Mouse (Mus musculus) midbrain, embryonic 13.5 days (tissue): Measurements from ENCODE around the gene Rnls. TPM values are rescaled to one million over a fixed set of nuclear protein-coding genes. Genes with fewer than 3 reads are reported as not detected.

Experiments
- ATAC-seq: fragments of 200-750 bp; cut with Nextera tagmentation; 2 replicates; pipeline ENCODE4 v1.8.0; 2017; ENCODE audit warnings: mild to moderate bottlenecking, moderate TSS enrichment, moderate library complexity
- H3K27ac ChIP-seq: fragments of 300-500 bp; sonication (generic); 2 replicates; pipeline ENCODE4 v1.5.1; 2015; ENCODE audit warnings: inconsistent platforms, mild to moderate bottlenecking, moderate library complexity
- H3K27me3 ChIP-seq: fragments of 300-500 bp; sonication (generic); 2 replicates; pipeline ENCODE4 v1.6.1; 2015; ENCODE audit warnings: mild to moderate bottlenecking, inconsistent platforms
- H3K36me3 ChIP-seq: fragments of 300-500 bp; sonication (generic); 2 replicates; pipeline ENCODE4 v1.6.1; 2015; ENCODE audit warnings: mild to moderate bottlenecking, inconsistent platforms
- H3K4me1 ChIP-seq: fragments of 300-500 bp; sonication (generic); replicated peaks from 2 replicates; pipeline ENCODE4 v1.6.1; 2015; ENCODE audit warnings: inconsistent platforms
- H3K4me2 ChIP-seq: fragments of 300-500 bp; sonication (generic); replicated peaks from 2 replicates; pipeline ENCODE4 v1.6.1; 2015; ENCODE audit warnings: moderate library complexity, mild to moderate bottlenecking, inconsistent platforms
- H3K4me3 ChIP-seq: fragments of 300-500 bp; sonication (generic); replicated peaks from 2 replicates; pipeline ENCODE4 v1.5.1; 2015; ENCODE audit warnings: mild to moderate bottlenecking, inconsistent platforms
- H3K9ac ChIP-seq: fragments of 300-500 bp; sonication (generic); replicated peaks from 2 replicates; pipeline ENCODE4 v1.6.1; 2015; ENCODE audit warnings: mild to moderate bottlenecking, inconsistent platforms
- H3K9me3 ChIP-seq: fragments of 300-500 bp; sonication (generic); 2 replicates; pipeline ENCODE4 v1.6.1; 2016; ENCODE audit warnings: mild to moderate bottlenecking, inconsistent platforms
- WGBS: fragments of 180-500 bp; shearing (Covaris S2); methylation state at CpG from one replicate; pipeline ENCODE4 v1.1.7; 2015; 5-methylcytosine and 5-hydroxymethylcytosine counted together
- polyA plus RNA-seq: library from polyadenylated mRNA; unstranded; fragments of >200 nt; fragmentation: Nextera tagmentation; extraction: Ambion mirVana; gene quantifications from 2 replicates; pipeline ENCODE4 v1.2.1, GENCODE M21; 2015

Gene Rnls
- polyA plus RNA-seq, 1 experiment from 2014 or later: 10.2 TPM

GRCm38 (mm10) chr19:33114631-33115295 is 277.3 kb downstream of the Rnls start:
- peaks cover 7% of the 10 kb centered on the region for H3K4me1 ChIP-seq
- WGBS: 68% methylated on average over 8 of the region's 8 CpGs
- H3K4me3 ChIP-seq: no peak overlapping the region

GRCm38 (mm10) chr19:33113746-33114145 is 278.3 kb downstream of the Rnls start:
- 87% methylated on average over 7 of the region's 7 CpGs for WGBS
- H3K27ac ChIP-seq: no peak overlapping the region
- H3K4me2 ChIP-seq: no peak overlapping the region
- no peak for ATAC-seq
- H3K4me1 ChIP-seq: peaks cover 7% of the 10 kb centered on the region
- H3K9ac ChIP-seq: no peak overlapping the region
- H3K4me3 ChIP-seq: no peak overlapping the region
- H3K36me3 ChIP-seq: no peaks in the 10 kb centered on the region
- H3K9me3 ChIP-seq: 0 out of 2 replicates have a peak, but pooled peaks cover 2% of the 10 kb centered on the region
- no peaks in the 10 kb centered on the region for H3K27me3 ChIP-seq

More at GRCm38 (mm10) chr19:33114631-33115295, 277.3 kb downstream of the Rnls start:
- Histone ChIP-seq H3K27me3 (no peaks in the 10 kb centered on the region), H3K9ac (no peak overlapping the region), H3K36me3 (no peaks in the 10 kb centered on the region), H3K9me3 (0 out of 2 replicates have a peak, but pooled peaks cover 2% of the 10 kb centered on the region), H3K4me2 (no peak overlapping the region), H3K27ac (no peak overlapping the region)
- no peak for ATAC-seq

- no peak for ATAC-seq
- Histone ChIP-seq H3K9ac (no peak overlapping the region), H3K36me3 (no peaks in the 10 kb centered on the region), H3K4me1 (peaks cover 7% of the 10 kb centered on the region), H3K9me3 (0 out of 2 replicates have a peak, but pooled peaks cover 2% of the 10 kb centered on the region), H3K4me3 (no peak overlapping the region), H3K27ac (no peak overlapping the region), H3K4me2 (no peak overlapping the region), H3K27me3 (no peaks in the 10 kb centered on the region; the same call in 1 of the 2 replicates)
- WGBS: 82% methylated on average over 9 of the region's 9 CpGs
Observed at GRCm38 (mm10) chr19:33110404-33110803, 281.7 kb downstream of the Rnls start.

DNA sequence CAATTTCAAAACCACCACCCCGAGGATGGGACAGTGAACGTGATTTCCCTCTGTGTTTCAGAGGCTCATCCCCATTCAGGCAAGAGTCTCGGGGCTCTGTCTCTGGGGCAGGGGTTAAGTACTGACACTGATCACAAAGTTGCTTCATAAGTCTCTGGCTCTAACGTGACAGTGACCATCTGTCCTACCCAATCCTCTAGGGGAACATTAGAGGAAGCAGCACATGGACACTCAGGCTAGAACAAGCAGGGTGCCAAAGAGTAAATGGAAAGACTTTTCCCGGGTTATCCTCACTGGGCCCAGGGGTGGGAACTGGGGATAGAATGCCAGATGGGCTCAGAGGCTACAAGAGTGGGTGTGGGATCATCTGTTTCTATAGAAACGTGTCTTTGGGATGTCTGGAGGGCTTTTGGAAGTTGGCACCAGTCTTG is 282.1 kb downstream of the Rnls start:
- Histone ChIP-seq H3K4me2 (no peak overlapping the region), H3K4me3 (no peak overlapping the region), H3K4me1 (peaks cover 7% of the 10 kb centered on the region), H3K27me3 (no peaks in the 10 kb centered on the region; the same call in 1 of the 2 replicates), H3K9ac (no peak overlapping the region), H3K9me3 (0 out of 2 replicates have a peak, but pooled peaks cover 2% of the 10 kb centered on the region), H3K36me3 (no peaks in the 10 kb centered on the region), H3K27ac (no peak overlapping the region)
- WGBS: 49% methylated on average over 6 of the region's 6 CpGs
- ATAC-seq: peak; percentile 60; the same call in 1 of the 2 replicates

DNA sequence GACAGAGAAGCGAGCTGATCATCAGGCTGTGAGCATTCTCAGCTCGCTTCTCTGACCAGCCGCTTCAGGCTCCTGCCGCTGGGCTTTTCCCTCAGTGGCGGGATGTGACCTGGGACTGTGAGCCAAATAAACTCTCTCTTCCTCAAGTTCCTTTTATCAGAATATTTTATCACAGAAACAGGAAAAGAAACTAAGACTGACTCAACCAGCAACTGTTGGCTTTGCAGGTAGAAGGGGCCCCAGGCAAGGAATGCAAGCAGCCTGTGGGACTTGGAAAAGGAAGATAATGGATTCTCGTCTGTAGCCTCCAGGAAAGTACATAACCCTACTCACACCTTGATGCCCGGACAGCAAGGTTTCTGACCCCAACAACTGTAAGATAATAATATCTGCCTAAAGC is 283.0 kb downstream of the Rnls start:
- Histone ChIP-seq H3K4me2 (no peak overlapping the region), H3K4me3 (no peak overlapping the region), H3K9ac (no peak overlapping the region), H3K27me3 (no peaks in the 10 kb centered on the region; the same call in 1 of the 2 replicates), H3K36me3 (no peaks in the 10 kb centered on the region), H3K4me1 (peaks cover 7% of the 10 kb centered on the region), H3K27ac (no peak overlapping the region), H3K9me3 (no peaks in the 10 kb centered on the region)
- no peak for ATAC-seq
- 83% methylated on average over 7 of the region's 7 CpGs for WGBS

DNA sequence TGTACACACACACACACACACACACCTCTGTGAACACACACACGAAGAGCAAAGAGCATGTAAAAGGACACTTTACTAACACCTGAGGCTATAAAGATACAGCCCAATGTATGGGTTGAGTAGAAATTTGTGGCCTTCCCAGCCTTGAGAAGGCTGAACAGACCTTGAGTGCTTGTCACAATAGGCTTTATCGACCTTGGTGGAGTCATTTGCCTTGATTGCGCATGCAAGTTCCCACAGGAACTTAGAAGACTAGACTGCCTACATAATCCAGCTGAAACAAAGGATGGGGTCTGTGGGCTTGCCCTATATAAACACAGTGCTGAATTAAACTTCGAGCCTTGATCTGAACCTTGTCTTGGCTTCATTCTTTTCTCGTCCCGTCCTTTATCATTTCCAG is 288.2 kb downstream of the Rnls start:
- no peak overlapping the region for H3K9ac ChIP-seq
- H3K9me3 ChIP-seq: no peaks in the 10 kb centered on the region
- H3K4me3 ChIP-seq: no peak overlapping the region
- H3K36me3 ChIP-seq: no peaks in the 10 kb centered on the region
- ATAC-seq: no peak
- H3K4me1 ChIP-seq: peaks cover 26% of the 10 kb centered on the region
- peaks cover 22% of the 10 kb centered on the region; the same call in 1 of the 2 replicates for H3K27me3 ChIP-seq
- H3K27ac ChIP-seq: no peak overlapping the region
- H3K4me2 ChIP-seq: no peak overlapping the region
- WGBS: 93% methylated on average over 6 of the region's 6 CpGs

DNA sequence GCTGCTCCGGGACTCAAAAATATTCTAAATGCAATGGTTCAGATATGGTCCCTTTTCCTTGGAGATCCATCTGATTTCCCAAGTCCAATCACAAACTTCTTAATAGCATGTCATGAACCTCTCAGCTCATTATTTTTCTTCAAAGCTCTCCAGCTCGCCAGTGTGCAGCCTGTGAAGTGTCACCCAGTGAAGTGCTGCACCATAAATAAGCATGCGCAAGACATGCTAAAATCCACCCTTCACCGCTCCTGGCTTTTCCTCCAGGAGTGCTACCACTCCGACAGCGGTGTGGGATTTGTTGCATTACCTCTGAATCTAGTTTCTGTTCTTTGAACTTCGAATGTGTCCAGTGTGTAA is 289.3 kb downstream of the Rnls start:
- no peak; the same call in 1 of the 2 replicates for ATAC-seq
- Histone ChIP-seq H3K4me2 (no peak overlapping the region), H3K4me3 (no peak overlapping the region), H3K27me3 (peaks cover 22% of the 10 kb centered on the region; the same call in 1 of the 2 replicates), H3K4me1 (peaks cover 36% of the 10 kb centered on the region), H3K36me3 (no peaks in the 10 kb centered on the region), H3K9ac (no peak overlapping the region), H3K9me3 (no peaks in the 10 kb centered on the region), H3K27ac (no peak overlapping the region)
- 73% methylated on average over 7 of the region's 7 CpGs for WGBS

DNA sequence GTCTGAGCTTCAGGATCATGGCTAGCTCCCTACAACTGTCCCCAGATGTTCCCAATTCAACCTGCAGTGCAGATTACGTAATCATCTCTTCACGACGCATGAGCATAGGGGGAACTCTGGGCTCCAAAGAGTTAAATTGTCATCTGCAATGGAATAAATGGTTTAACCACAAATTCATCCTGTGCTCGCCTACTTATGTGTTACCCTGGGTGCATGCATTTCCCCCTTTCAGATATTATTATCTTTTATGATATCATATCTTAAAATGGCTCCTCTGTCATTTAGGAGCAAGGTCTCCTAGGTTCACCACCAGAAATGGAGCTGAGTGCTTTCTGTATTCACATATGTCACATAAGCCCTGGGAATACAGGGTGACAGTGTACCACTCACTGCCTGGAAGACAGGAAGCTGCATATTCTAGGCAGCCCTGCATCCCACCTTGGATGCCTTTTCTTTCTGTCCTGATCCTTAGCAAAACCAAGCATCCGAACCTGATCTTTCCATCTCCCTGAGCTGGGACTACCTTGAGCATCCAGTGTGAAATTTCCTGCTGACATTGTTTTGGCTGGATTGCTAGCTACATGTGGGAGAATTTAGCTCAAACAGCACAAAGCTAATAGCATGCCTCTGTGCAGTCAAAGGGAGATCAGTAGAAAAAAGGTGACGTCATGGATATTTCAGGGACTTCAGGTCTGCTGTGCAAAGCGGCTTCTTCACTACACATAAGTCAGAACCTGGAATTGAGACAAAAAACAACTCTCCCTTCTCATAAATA is 289.9 kb downstream of the Rnls start:
- no peaks in the 10 kb centered on the region for H3K36me3 ChIP-seq
- peaks cover 22% of the 10 kb centered on the region; the same call in 1 of the 2 replicates for H3K27me3 ChIP-seq
- WGBS: 62% methylated on average over 7 of the region's 7 CpGs
- H3K4me1 ChIP-seq: peaks cover 36% of the 10 kb centered on the region
- H3K4me3 ChIP-seq: no peak overlapping the region
- no peaks in the 10 kb centered on the region for H3K9me3 ChIP-seq
- H3K27ac ChIP-seq: no peak overlapping the region
- no peak overlapping the region for H3K9ac ChIP-seq
- no peak for ATAC-seq
- no peak overlapping the region; the same call in 1 of the 2 replicates for H3K4me2 ChIP-seq

GRCm38 (mm10) chr19:33101093-33102007 is 290.7 kb downstream of the Rnls start:
- no peak overlapping the region for H3K4me3 ChIP-seq
- ATAC-seq: no peak; the same call in 1 of the 2 replicates
- H3K4me1 ChIP-seq: peaks cover 36% of the 10 kb centered on the region
- H3K9ac ChIP-seq: no peak overlapping the region
- no peak overlapping the region for H3K27ac ChIP-seq
- H3K27me3 ChIP-seq: peaks cover 22% of the 10 kb centered on the region; the same call in 1 of the 2 replicates
- peak overlapping the region; percentile 0; the same call in 1 of the 2 replicates for H3K4me2 ChIP-seq
- no peaks in the 10 kb centered on the region for H3K36me3 ChIP-seq
- H3K9me3 ChIP-seq: no peaks in the 10 kb centered on the region
- 23% methylated on average over 13 of the region's 13 CpGs for WGBS

DNA sequence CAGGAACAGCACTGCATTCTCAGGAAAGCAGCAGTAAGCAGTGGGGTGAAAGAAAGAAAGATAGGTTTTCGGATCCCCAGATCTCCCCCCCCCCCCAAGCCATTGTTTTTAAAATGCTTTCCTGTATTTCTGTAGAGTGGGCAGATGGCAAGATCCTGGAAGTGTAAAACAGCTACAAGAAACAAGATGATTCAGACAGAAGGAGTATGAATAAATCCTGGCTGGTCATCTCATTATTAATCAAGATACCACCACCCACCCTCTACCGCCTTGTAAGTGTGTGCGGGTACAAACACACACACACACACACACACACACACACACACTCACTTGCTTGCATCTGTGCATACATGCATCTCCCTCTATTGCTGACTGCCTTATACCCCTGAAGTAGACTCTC is 291.5 kb downstream of the Rnls start:
- ATAC-seq: peak; percentile 25; the same call in 1 of the 2 replicates
- WGBS: 63% methylated on average over 3 of the region's 3 CpGs

GRCm38 (mm10) chr19:33100031-33100430 is 292.1 kb downstream of the Rnls start:
- Histone ChIP-seq H3K4me2 (no peak overlapping the region), H3K9me3 (no peaks in the 10 kb centered on the region), H3K4me3 (no peak overlapping the region), H3K4me1 (peaks cover 36% of the 10 kb centered on the region), H3K27ac (no peak overlapping the region), H3K9ac (no peak overlapping the region), H3K36me3 (no peaks in the 10 kb centered on the region), H3K27me3 (peaks cover 26% of the 10 kb centered on the region; the same call in 1 of the 2 replicates)
- WGBS: 39% methylated on average over 4 of the region's 4 CpGs
- peak; percentile 49; the same call in 1 of the 2 replicates for ATAC-seq

More for the DNA sequence above, 291.5 kb downstream of the Rnls start:
- peaks cover 36% of the 10 kb centered on the region for H3K4me1 ChIP-seq
- no peaks in the 10 kb centered on the region for H3K36me3 ChIP-seq
- no peak overlapping the region for H3K9ac ChIP-seq
- H3K4me2 ChIP-seq: no peak overlapping the region
- H3K27me3 ChIP-seq: peaks cover 24% of the 10 kb centered on the region; the same call in 1 of the 2 replicates
- no peak overlapping the region for H3K27ac ChIP-seq
- H3K4me3 ChIP-seq: no peak overlapping the region
- H3K9me3 ChIP-seq: no peaks in the 10 kb centered on the region
